Mouse (Mus musculus) lung, adult 2 months (tissue): ENCODE data around the gene Ror2. TPM values are rescaled to one million over a fixed set of nuclear protein-coding genes. Genes with fewer than 3 reads are reported as not detected.
"Not testable (repeated sequence)": the region's sequence is repeated elsewhere in the genome, so short reads cannot be mapped to it uniquely, and the experiment has no call there.

Source experiments
- DNase-seq: peaks from one replicate; pipeline ENCODE4 v3.0.0; 2022
- H3K4me1 ChIP-seq: fragments of 200-500 bp; 2 replicates; pipeline ENCODE4 v1.6.1; 2011; ENCODE audit warnings: low read length; ENCODE audit not compliant: control insufficient read depth, insufficient read depth
- H3K4me3 ChIP-seq: fragments of 200-500 bp; replicated peaks from 2 replicates; pipeline ENCODE3; 2011; ENCODE audit warnings: low read depth, mild to moderate bottlenecking, control low read depth, low read length; ENCODE audit errors: extremely low read depth
- CTCF ChIP-seq: fragments of 200-500 bp; IDR thresholded peaks from 2 replicates; pipeline ENCODE4 v1.5.1; 2011; ENCODE audit warnings: mild to moderate bottlenecking, low read length, control low read depth; ENCODE audit not compliant: insufficient read depth
- POLR2A ChIP-seq: fragments of 200-500 bp; IDR thresholded peaks from 2 replicates; pipeline ENCODE4 v1.6.1; 2011; ENCODE audit warnings: low read depth, mild to moderate bottlenecking, control low read depth, low read length, borderline replicate concordance; ENCODE audit errors: extremely low read depth
- WGBS: fragments of 180-500 bp; shearing (Covaris S2); methylation state at CpG from one replicate; pipeline ENCODE4 v1.1.7; 2018; 5-methylcytosine and 5-hydroxymethylcytosine counted together
- polyA plus RNA-seq: library from polyadenylated mRNA; depleted of rRNA; stranded (reverse); fragments of >200 nt; gene quantifications from 2 replicates; pipeline ENCODE4 v1.2.3, GENCODE M21; 2012; rRNA removed

Gene Ror2
- 4.0 and 4.3 TPM in 2 replicates for polyA plus RNA-seq

DNA sequence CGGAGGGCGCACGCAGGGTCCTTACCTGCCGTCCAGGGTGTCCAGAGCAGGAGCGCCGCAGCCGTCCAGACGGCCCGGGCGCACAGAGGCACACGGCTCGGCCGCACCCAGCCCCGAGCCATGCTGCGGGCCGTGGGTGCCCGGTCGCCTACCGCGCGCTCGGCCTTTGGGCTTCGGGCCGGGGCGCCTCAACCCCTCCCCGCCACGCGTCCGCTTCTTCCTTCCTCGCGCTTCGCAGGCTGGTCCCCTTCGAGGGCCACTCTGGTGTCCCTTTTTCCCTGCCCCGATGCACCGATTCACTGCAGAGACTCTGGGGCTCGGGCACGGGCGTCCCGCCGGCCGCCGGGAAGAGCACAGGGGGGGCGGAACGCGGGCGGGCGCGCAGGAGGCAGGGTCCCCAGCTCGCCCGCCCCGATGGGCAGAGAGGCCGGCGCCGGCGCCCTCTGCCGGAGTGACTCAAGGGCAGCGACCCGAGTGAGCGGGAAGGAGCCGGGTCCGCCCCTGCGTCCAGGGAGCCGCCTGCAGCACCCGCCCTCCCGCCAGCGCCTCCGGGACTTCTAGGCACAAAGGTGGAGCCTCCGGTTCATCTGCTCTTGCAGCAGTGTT lies at the start of gene Ror2:
Gene Ror2 (minus strand): TSS at position 369 of the 606 bp plus-strand sequence.
- peak; percentile 15 for DNase-seq
- Histone ChIP-seq H3K4me3 (peak within 1 kb of the TSS; percentile 52), H3K4me1 (no peaks in the 10 kb centered on the region)
- WGBS: 2% methylated on average over 64 of the region's 68 CpGs
- no peak for TF ChIP-seq POLR2A
- TF ChIP-seq CTCF: no peak

- WGBS: 87% methylated on average over 8 of the region's 8 CpGs
- H3K4me3 ChIP-seq: no peak overlapping the region
- no peaks in the 10 kb centered on the region for H3K4me1 ChIP-seq
- TF ChIP-seq CTCF (no peak), POLR2A (no peak)
- no peak for DNase-seq
These were observed 47.8 kb upstream of the Ror2 start for GRCm38 (mm10) chr13:53333769-53334168.

DNA sequence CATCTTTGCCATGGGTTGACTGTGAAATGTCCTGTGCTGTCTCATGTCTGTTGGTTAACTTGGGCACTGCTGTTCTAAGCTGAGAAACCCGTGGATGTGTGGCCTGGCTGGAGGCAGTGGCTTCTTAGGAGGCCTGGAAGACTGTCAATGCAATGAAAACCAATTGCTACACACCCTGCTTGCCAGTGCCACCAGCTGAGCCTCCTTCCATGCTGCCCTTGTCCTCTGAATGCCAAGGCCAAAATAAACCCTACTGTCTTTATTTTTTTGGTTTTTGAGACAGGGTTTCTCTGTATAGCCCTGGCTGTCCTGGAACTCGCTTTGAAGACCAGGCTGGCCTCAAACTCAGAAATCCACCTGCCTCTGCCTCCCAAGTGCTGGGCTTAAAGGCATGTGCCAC lies 44.3 kb upstream of the Ror2 start:
- H3K4me3 ChIP-seq: no peak overlapping the region

GRCm38 (mm10) chr13:53325531-53325930 lies 39.6 kb upstream of the Ror2 start:
- DNase-seq: no peak
- H3K4me3 ChIP-seq: no peak overlapping the region
- WGBS: 90% methylated on average over 1 of the region's 1 CpGs
- no peaks in the 10 kb centered on the region for H3K4me1 ChIP-seq
- TF ChIP-seq CTCF (no peak), POLR2A (no peak)

More for the DNA sequence above, 44.3 kb upstream of the Ror2 start:
- no peaks in the 10 kb centered on the region for H3K4me1 ChIP-seq
- DNase-seq: no peak
- TF ChIP-seq CTCF (no peak), POLR2A (no peak)
- WGBS: 81% methylated on average over 2 of the region's 2 CpGs

DNA sequence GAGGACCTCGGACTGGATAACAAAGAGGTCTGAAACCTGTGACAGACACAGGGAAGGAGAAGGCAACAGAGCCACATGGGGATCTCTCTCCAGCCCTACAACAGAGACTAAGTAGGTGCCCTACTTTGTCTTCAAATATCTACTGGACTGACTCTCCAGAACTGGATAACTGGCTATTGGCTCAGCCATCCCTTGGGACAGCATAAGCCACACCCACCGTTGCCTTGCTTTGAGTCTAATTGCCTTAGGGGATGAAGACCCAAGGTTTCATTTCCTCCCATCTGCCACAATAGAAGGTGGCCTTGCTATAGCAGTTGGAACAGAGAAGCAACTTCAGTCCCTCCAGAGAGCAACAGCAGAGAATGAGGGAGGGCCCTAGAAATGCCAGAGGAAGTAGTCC lies 37.7 kb upstream of the Ror2 start:
- 73% methylated on average over 2 of the region's 2 CpGs for WGBS
- no peak overlapping the region for H3K4me3 ChIP-seq
- no peaks in the 10 kb centered on the region for H3K4me1 ChIP-seq
- TF ChIP-seq CTCF: no peak
- no peak for DNase-seq

DNA sequence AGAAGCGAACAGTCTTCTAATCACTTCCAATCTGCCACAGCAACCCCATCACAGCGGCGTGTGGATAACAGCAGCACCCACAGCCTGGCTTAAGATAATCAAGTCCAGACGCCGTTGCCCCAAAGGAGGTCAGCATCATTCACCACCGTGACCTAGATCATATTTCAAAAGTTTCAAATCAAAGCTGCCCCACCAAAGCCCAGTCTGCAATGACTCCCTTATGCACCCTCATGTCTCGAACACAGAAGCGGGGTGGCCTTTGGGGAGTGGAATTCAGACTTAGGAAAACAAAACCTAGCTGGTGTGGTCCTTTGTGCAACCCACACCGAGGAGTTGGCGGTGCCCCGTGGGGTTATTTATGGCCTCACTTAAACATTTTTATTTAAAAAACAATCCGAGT lies 35.0 kb upstream of the Ror2 start:
- Histone ChIP-seq H3K4me3 (no peak overlapping the region), H3K4me1 (no peaks in the 10 kb centered on the region)
- WGBS: 52% methylated on average over 12 of the region's 12 CpGs
- DNase-seq: no peak
- TF ChIP-seq CTCF: no peak
- no peak for TF ChIP-seq POLR2A

- TF ChIP-seq CTCF (no peak), POLR2A (no peak)
- no peaks in the 10 kb centered on the region for H3K4me1 ChIP-seq
- DNase-seq: no peak
- 42% methylated on average over 11 of the region's 11 CpGs for WGBS
- H3K4me3 ChIP-seq: no peak overlapping the region
These were observed 30.8 kb upstream of the Ror2 start for GRCm38 (mm10) chr13:53316515-53317295.

DNA sequence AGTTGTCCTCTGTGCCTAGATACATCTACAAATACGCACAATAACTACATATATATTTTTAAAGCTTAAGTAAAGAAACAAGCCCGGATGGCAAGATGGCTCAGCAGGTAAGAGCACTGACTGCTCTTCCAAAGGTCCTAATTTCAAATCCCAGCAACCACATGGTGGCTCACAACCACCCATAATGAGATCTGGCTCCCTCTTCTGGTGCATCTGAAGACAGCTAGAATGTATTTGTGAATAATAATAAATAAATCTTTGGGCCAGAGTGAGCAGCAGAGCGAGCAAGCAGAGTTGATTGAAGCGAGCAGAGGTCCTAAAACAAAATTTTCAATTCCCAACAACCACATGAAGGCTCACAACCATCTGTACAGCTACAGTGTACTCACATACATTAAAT lies 29.8 kb upstream of the Ror2 start:
- 81% methylated on average over 4 of the region's 4 CpGs for WGBS
- H3K4me3 ChIP-seq, DNase-seq, H3K4me1 ChIP-seq: not testable (repeated sequence)

DNA sequence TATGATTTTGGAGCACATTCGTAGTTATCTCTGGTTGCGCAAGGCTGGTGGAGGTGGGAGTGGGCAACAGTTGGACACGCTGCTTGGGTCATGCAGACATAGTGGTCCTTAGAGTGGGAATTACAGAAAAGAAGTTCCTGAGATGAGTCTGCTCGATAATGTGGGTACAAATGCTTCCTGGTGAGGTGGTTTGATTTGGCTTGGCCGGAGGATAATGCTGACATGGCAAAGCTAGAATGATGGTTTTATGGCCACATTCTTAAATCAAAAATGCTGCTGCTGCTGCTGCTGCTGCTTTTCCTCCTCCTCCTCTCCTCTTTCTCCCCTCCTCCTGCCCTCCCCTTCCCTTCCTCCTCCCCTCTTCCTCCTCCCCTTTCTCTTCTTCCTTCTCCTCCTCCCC lies 24.5 kb upstream of the Ror2 start:
- TF ChIP-seq CTCF (no peak), POLR2A (no peak)
- DNase-seq: no peak
- WGBS: 79% methylated on average over 5 of the region's 5 CpGs
- Histone ChIP-seq H3K4me1 (no peaks in the 10 kb centered on the region), H3K4me3 (no peak overlapping the region)

- WGBS: 4% methylated on average over 15 of the region's 15 CpGs
These were observed 23.8 kb upstream of the Ror2 start for GRCm38 (mm10) chr13:53309661-53310160.

More at GRCm38 (mm10) chr13:53309661-53310160, 23.8 kb upstream of the Ror2 start:
- no peaks in the 10 kb centered on the region for H3K4me1 ChIP-seq
- peak overlapping the region; percentile 28 for H3K4me3 ChIP-seq
- peak; percentile 12 for DNase-seq
- TF ChIP-seq POLR2A (no peak), CTCF (no peak)
